Mouse (Mus musculus): ENCODE results near the gene Cd82. TPM values are rescaled to one million over a fixed set of nuclear protein-coding genes. Genes with fewer than 3 reads are reported as not detected.

Gene Cd82
- 5.4 and 6.0 TPM in 2 replicates for polyA plus RNA-seq (2014; fragmentation: Nextera tagmentation; extraction: Ambion mirVana)

GRCm38 (mm10) chr2:93462760-93463159, at the start of gene Cd82:
Cd82 (minus strand) TSS chr2:93463140.
- Histone ChIP-seq H3K4me2 (ENCODE audit: low read depth, severe bottlenecking) (peak within 1 kb of the TSS; percentile 76), H3K9ac (ENCODE audit: low read length) (peak within 1 kb of the TSS; percentile 44), H3K36me3 (ENCODE audit: control insufficient read depth, insufficient read depth, low read length) (no peaks in the 10 kb centered on the region), H3K4me3 (ENCODE audit: low read depth, low read length) (peak within 1 kb of the TSS; percentile 37), H3K27ac (replicated peaks; ENCODE audit: low read depth, low read length) (no peak within 1 kb of the TSS), H3K4me1 (ENCODE audit: control insufficient read depth, insufficient read depth, low read length) (0 out of 2 replicates have a peak, but pooled peaks cover 2% of the 10 kb centered on the region), H3K9me3 (ENCODE audit: control insufficient read depth, low read length) (no peaks in the 10 kb centered on the region), H3K27me3 (ENCODE audit: control insufficient read depth, insufficient read depth, low read length) (0 out of 2 replicates have a peak, but pooled peaks cover 2% of the 10 kb centered on the region)
- ATAC-seq (ENCODE audit: insufficient number of reproducible peaks, low FRiP score, low TSS enrichment, low read depth) (peak; percentile 62), DNase-seq (ENCODE audit: low spot score) (peak; percentile 67)
- WGBS, result 3% methylated on average over 20 of the region's 20 CpGs

- ATAC-seq (ENCODE audit: insufficient number of reproducible peaks, low FRiP score, low TSS enrichment, low read depth), result no peak
- H3K9me3 ChIP-seq (ENCODE audit: control insufficient read depth, low read length), result no peaks in the 10 kb centered on the region
- H3K27me3 ChIP-seq (ENCODE audit: control insufficient read depth, insufficient read depth, low read length), result no peaks in the 10 kb centered on the region
- H3K27ac ChIP-seq (replicated peaks; ENCODE audit: low read depth, low read length), result no peak overlapping the region
- no peaks in the 10 kb centered on the region for H3K36me3 ChIP-seq (ENCODE audit: control insufficient read depth, insufficient read depth, low read length)
- no peak overlapping the region for H3K4me3 ChIP-seq (ENCODE audit: low read depth, low read length)
- H3K4me1 ChIP-seq (ENCODE audit: control insufficient read depth, insufficient read depth, low read length), result 0 out of 2 replicates have a peak, but pooled peaks cover 5% of the 10 kb centered on the region
- no peak overlapping the region for H3K9ac ChIP-seq (ENCODE audit: low read length)
- WGBS, result 76% methylated on average over 7 of the region's 7 CpGs
- no peak overlapping the region for H3K4me2 ChIP-seq (ENCODE audit: low read depth, severe bottlenecking)
- no peak for DNase-seq (ENCODE audit: low spot score)
Observed at GRCm38 (mm10) chr2:93512130-93512529, 49.2 kb upstream of the Cd82 start.

GRCm38 (mm10) chr2:93510839-93511238, 47.9 kb upstream of the Cd82 start:
- DNase-seq (ENCODE audit: low spot score), result no peak
- no peaks in the 10 kb centered on the region for H3K36me3 ChIP-seq (ENCODE audit: control insufficient read depth, insufficient read depth, low read length)
- 93% methylated on average over 1 of the region's 1 CpGs for WGBS
- H3K27ac ChIP-seq (replicated peaks; ENCODE audit: low read depth, low read length), result no peak overlapping the region
- H3K9ac ChIP-seq (ENCODE audit: low read length), result no peak overlapping the region
- H3K4me3 ChIP-seq (ENCODE audit: low read depth, low read length), result no peak overlapping the region
- no peaks in the 10 kb centered on the region for H3K9me3 ChIP-seq (ENCODE audit: control insufficient read depth, low read length)
- no peak for ATAC-seq (ENCODE audit: insufficient number of reproducible peaks, low FRiP score, low TSS enrichment, low read depth)
- no peak overlapping the region for H3K4me2 ChIP-seq (ENCODE audit: low read depth, severe bottlenecking)
- no peaks in the 10 kb centered on the region for H3K27me3 ChIP-seq (ENCODE audit: control insufficient read depth, insufficient read depth, low read length)
- 0 out of 2 replicates have a peak, but pooled peaks cover 5% of the 10 kb centered on the region for H3K4me1 ChIP-seq (ENCODE audit: control insufficient read depth, insufficient read depth, low read length)

DNA sequence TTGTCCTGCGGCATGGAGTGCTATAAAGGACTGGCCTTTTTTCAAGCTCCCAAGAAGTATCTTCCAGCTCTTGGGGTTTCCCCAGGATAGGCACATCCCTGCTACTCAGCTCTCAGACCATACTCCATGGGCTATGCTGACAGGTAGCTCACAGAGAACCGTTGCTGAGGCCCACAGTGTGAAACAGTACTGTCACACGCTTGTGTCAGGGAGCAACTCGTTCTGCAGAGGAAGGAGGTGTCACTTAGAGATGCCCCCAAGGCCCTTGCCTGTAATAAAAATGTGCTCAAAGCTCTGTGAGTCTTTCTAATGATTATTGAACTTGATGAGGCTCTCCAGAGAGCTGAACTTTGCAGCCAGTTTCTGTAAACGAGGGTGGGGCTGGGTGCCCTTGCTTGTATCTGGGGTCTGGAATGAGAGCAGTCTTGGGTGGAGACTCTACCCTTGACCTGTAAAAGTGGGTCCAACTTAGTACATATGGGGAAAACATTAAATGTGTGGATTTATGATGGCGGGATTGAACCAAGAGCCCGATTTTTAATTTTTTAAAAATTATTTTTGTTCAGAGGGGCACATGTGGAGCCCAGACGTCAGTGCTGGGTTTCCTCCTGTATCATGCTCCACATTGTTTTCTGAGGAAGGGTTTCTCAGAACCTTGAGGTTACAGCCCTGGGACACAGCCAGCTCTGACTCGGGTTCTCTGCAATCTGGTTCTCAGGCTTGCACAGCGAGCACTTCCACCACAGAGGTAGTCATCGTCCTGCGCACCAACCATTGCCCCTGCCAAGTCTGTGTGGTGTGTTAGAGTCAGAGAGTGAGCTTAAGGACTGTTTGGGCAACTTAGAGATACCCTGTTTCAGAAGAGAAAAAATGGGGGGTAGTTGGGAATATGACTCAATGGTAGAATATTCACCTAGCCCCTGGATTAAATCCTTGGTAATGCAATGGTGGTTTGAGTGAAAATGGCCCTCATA, 47.1 kb upstream of the Cd82 start:
- H3K4me3 ChIP-seq (ENCODE audit: low read depth, low read length), result no peak overlapping the region
- H3K27me3 ChIP-seq (ENCODE audit: control insufficient read depth, insufficient read depth, low read length), result no peaks in the 10 kb centered on the region
- H3K4me2 ChIP-seq (ENCODE audit: low read depth, severe bottlenecking), result no peak overlapping the region
- 0 out of 2 replicates have a peak, but pooled peaks cover 5% of the 10 kb centered on the region for H3K4me1 ChIP-seq (ENCODE audit: control insufficient read depth, insufficient read depth, low read length)
- 70% methylated on average over 12 of the region's 12 CpGs for WGBS
- no peak for ATAC-seq (ENCODE audit: insufficient number of reproducible peaks, low FRiP score, low TSS enrichment, low read depth)
- no peaks in the 10 kb centered on the region for H3K9me3 ChIP-seq (ENCODE audit: control insufficient read depth, low read length)
- DNase-seq (ENCODE audit: low spot score), result no peak
- no peaks in the 10 kb centered on the region for H3K36me3 ChIP-seq (ENCODE audit: control insufficient read depth, insufficient read depth, low read length)
- H3K9ac ChIP-seq (ENCODE audit: low read length), result no peak overlapping the region
- no peak overlapping the region for H3K27ac ChIP-seq (replicated peaks; ENCODE audit: low read depth, low read length)

DNA sequence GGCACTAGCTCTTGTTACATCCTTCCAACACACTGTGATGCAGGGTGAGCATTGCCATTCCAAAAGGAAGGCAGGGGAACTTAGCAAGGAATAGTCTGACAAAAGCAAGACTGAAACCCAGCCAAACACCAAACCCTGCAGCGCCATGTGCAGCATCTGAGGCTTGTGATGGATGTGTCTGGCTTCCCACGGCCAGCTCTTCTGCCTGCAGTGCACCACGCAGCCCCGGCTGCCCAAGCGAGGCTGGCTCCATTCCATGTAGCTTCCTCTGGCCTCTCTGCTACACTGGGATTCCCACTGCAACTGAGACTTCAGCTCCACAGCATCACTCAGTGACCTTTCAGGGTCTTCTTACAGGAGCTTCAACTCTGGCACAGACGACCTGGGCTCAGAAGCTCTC, 42.2 kb upstream of the Cd82 start:
- no peaks in the 10 kb centered on the region for H3K36me3 ChIP-seq (ENCODE audit: control insufficient read depth, insufficient read depth, low read length)
- H3K9ac ChIP-seq (ENCODE audit: low read length), result no peak overlapping the region
- no peak overlapping the region for H3K27ac ChIP-seq (replicated peaks; ENCODE audit: low read depth, low read length)
- no peak for DNase-seq (ENCODE audit: low spot score)
- peaks cover 6% of the 10 kb centered on the region for H3K4me1 ChIP-seq (ENCODE audit: control insufficient read depth, insufficient read depth, low read length)
- H3K4me3 ChIP-seq (ENCODE audit: low read depth, low read length), result no peak overlapping the region
- ATAC-seq (ENCODE audit: insufficient number of reproducible peaks, low FRiP score, low TSS enrichment, low read depth), result no peak
- H3K4me2 ChIP-seq (ENCODE audit: low read depth, severe bottlenecking), result no peak overlapping the region
- 82% methylated on average over 6 of the region's 6 CpGs for WGBS
- H3K27me3 ChIP-seq (ENCODE audit: control insufficient read depth, insufficient read depth, low read length), result no peaks in the 10 kb centered on the region
- H3K9me3 ChIP-seq (ENCODE audit: control insufficient read depth, low read length), result no peaks in the 10 kb centered on the region

- Histone ChIP-seq H3K4me1 (ENCODE audit: control insufficient read depth, insufficient read depth, low read length) (peaks cover 6% of the 10 kb centered on the region), H3K4me3 (ENCODE audit: low read depth, low read length) (no peak overlapping the region), H3K4me2 (ENCODE audit: low read depth, severe bottlenecking) (no peak overlapping the region), H3K27ac (replicated peaks; ENCODE audit: low read depth, low read length) (no peak overlapping the region), H3K9ac (ENCODE audit: low read length) (no peak overlapping the region), H3K9me3 (ENCODE audit: control insufficient read depth, low read length) (no peaks in the 10 kb centered on the region), H3K27me3 (ENCODE audit: control insufficient read depth, insufficient read depth, low read length) (no peaks in the 10 kb centered on the region), H3K36me3 (ENCODE audit: control insufficient read depth, insufficient read depth, low read length) (no peaks in the 10 kb centered on the region)
- DNase-seq (ENCODE audit: low spot score) (no peak), ATAC-seq (ENCODE audit: insufficient number of reproducible peaks, low FRiP score, low TSS enrichment, low read depth) (no peak)
- WGBS, result 69% methylated on average over 4 of the region's 4 CpGs
Observed at GRCm38 (mm10) chr2:93503353-93503752, 40.4 kb upstream of the Cd82 start.

DNA sequence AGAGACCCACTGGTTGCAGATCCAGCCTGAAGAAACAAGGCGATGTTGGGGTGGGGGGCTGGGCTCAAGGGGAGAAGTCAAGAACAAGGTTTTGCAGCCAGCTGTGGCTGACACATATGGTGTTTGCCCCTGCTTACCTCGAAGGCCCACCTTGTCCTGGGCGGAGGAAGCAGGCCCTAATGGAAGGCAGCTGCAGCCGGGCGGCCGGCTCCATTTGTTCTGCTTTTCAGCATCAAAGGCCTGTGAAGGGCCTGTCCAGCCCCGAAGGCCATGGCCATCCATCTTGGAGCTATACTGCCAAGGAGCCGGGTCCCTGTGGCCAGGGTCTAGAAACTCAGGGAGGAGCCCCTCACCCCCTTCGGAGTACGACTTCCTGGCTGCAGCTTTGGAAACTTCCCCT, 38.4 kb upstream of the Cd82 start:
- Histone ChIP-seq H3K27me3 (ENCODE audit: control insufficient read depth, insufficient read depth, low read length) (no peaks in the 10 kb centered on the region), H3K4me2 (ENCODE audit: low read depth, severe bottlenecking) (no peak overlapping the region), H3K9me3 (ENCODE audit: control insufficient read depth, low read length) (no peaks in the 10 kb centered on the region), H3K36me3 (ENCODE audit: control insufficient read depth, insufficient read depth, low read length) (no peaks in the 10 kb centered on the region), H3K4me3 (ENCODE audit: low read depth, low read length) (no peak overlapping the region), H3K9ac (ENCODE audit: low read length) (no peak overlapping the region), H3K4me1 (ENCODE audit: control insufficient read depth, insufficient read depth, low read length) (peaks cover 6% of the 10 kb centered on the region), H3K27ac (replicated peaks; ENCODE audit: low read depth, low read length) (peak overlapping the region; percentile 70)
- DNase-seq (ENCODE audit: low spot score) (peak; percentile 81), ATAC-seq (ENCODE audit: insufficient number of reproducible peaks, low FRiP score, low TSS enrichment, low read depth) (peak; percentile 72)
- WGBS, result 13% methylated on average over 10 of the region's 10 CpGs

DNA sequence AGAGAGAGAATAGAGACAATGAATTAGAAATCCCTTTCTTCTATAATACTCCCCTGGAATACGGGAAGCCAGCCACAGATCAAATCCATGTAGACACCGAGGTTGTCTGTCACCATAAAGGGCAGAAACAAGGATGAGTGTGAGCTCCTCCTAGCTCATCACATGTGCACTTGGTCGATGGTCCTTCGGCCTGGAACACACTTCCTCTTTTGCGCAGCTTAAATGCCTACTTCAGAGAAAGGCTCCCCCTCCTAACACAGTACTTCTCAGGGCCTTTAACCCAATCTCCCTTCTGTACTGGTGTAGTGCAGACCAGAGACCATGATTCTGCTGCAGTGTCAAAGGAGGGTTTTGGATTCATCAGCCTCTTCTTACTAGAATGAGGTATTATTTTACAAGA, 34.3 kb upstream of the Cd82 start:
- 86% methylated on average over 5 of the region's 5 CpGs for WGBS
- no peak overlapping the region for H3K4me3 ChIP-seq (ENCODE audit: low read depth, low read length)
- no peak overlapping the region for H3K9ac ChIP-seq (ENCODE audit: low read length)
- no peak overlapping the region for H3K27ac ChIP-seq (replicated peaks; ENCODE audit: low read depth, low read length)
- no peak overlapping the region for H3K4me2 ChIP-seq (ENCODE audit: low read depth, severe bottlenecking)
- H3K36me3 ChIP-seq (ENCODE audit: control insufficient read depth, insufficient read depth, low read length), result no peaks in the 10 kb centered on the region
- peaks cover 6% of the 10 kb centered on the region for H3K4me1 ChIP-seq (ENCODE audit: control insufficient read depth, insufficient read depth, low read length)
- DNase-seq (ENCODE audit: low spot score) (no peak), ATAC-seq (ENCODE audit: insufficient number of reproducible peaks, low FRiP score, low TSS enrichment, low read depth) (no peak)
- no peaks in the 10 kb centered on the region for H3K27me3 ChIP-seq (ENCODE audit: control insufficient read depth, insufficient read depth, low read length)
- H3K9me3 ChIP-seq (ENCODE audit: control insufficient read depth, low read length), result no peaks in the 10 kb centered on the region
